Mouse (Mus musculus) thymus, postnatal 25 days (tissue): Measurements from ENCODE around the gene Hoxb8.

Experiments
- DNase-seq: peaks from one replicate; pipeline ENCODE4 v3.0.0; 2022

Hoxb8 gene

DNA sequence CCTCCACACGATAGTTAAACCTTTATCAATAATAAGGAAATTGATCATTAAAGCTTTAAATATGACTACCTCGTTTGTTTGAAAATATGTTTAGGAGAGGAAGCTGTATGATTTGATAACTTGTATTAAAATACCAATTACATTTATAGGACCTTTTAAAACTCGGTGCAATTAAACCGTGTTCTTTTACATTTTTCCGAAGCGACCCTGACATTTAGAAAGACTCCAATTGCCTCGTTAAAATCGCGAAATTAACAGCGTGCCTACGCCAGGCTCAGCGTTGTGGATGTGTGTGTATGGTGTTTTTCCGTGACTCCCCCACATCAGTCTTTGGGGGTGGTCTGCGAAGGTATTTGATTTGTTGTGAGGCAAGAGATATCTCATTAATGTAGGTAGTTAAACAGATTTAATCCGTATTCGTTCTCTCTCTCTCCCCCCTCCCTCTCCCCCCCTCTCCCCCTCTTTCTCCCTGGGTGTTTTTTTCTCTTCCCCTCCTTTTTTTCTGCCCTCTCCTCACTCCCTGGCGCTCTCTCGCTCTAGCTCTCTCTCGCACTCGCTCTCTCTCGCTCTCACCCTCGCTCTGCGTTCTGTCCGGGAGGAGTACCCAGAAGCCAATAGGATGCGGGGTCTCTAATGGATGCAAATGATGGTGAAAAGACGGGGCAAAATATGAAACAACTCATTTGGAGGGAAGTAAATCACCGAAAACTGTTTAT is at the start of gene Hoxb8:
Gene Hoxb8 (plus strand): TSS at position 51 of the 716 bp plus-strand sequence.
- DNase-seq = no peak

DNA sequence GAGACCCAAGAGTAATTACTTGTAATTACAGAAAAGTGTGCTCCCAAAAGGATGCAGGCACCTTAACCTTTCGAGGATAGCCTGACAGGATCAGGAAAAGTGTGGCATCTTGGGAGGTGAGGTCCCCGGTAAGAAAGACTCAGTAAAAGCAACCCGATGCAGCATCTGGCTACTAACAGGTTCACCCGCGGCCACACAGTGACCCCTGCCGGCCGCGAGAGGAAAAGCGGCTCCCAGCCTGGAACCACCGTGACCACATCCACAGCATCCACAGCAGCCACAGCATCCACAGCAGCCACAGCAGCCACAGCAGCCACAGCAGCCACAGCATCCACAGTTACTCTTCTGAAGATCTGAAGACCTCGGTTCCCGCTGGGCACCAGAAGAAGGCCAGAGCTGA is 46.8 kb upstream of the Hoxb8 start:
- DNase-seq = peak; percentile 35

DNA sequence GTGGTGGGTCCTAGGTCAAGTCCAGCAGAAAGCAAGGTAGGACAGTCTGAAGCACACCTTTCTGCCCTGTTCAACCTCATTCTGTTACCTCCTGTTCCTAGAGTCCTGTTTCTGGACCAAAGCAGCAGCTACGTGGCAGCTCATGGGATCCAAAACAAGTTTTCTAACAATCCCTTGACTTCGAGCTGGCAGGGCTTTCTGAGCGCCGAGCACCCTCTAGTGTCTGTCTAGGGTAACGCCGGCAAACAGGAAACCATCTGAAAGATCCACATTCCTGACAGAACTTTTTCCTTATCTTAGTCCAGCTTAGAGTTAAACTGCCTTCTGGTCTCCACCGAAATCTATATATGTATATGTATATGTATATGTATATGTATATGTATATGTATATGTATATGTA is 41.5 kb upstream of the Hoxb8 start:
- DNase-seq = peak; percentile 28

DNA sequence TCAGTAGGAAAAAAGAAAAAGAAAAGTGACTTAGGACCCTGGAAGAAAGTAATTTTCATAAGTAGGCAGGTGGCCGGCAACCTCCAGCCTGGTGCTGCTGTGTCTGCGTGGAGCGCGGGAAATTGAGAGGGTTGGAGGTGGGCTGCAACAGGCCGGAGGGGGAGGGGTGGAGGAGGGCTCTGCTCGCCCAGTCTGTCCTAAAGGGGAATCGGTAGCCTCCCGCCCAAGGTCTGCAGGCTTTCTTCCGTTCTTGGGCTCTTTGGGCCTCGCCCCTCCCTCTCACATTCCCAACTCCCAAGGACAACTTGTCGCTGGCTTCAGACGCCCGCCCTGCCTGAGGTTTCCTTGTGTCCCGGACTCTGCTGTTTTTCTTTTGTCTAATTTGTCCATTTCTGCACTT is 30.8 kb upstream of the Hoxb8 start:
- no peak for DNase-seq

DNA sequence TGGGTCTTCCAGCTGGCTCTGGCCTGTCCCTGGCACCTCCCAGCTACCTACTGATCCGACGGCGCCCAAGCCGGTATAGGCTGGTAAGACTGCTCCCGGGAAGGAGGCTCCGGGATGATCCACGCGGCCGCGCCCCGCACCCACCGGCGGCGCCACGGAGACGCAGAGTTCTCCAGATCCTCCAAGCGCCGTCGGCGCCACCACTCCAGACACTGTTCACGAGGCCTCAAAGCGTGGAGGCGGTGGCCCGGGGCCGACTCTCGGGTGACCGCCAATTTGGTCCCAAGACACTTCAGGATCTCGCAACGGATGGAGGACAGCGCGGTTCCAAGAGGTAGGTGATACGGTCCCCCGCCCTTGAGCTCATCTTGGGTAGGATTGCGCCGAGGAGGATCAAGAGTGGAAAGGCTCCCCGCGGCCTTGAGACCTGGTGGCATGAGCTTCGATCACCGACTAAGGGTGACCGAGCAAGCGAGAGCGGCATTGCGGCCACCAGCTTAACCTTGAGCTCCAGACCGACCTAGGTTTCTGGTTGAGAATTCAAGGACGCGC is 30.1 kb upstream of the Hoxb8 start:
- DNase-seq = no peak

DNA sequence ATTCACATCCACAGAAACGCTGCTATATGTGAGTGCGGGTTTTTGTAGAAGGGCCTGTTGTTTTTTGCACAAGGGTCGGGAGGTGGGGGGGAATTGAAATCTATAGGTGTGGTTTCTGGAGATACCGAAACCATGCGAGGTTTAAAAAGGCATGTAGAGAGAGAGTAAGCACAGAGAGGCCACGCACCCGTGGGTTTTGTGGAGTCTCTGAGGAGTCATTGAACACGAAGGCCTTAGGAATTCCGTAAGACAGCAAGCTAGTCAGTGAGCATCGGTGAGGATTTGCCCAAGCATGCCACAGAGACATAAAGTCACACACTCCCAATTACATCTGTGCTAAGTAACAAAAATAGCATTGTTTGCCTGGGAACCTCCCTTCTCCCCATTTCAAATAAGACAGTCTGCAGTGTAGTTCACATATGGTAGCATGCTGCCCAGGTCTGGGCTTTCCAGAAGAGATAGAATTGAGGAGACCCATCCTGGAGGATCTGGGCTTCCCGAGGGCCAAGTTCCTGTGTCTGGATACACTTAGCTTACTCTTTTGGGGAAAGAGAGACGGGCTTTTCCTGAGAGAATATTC is 29.1 kb upstream of the Hoxb8 start:
- no peak for DNase-seq

DNA sequence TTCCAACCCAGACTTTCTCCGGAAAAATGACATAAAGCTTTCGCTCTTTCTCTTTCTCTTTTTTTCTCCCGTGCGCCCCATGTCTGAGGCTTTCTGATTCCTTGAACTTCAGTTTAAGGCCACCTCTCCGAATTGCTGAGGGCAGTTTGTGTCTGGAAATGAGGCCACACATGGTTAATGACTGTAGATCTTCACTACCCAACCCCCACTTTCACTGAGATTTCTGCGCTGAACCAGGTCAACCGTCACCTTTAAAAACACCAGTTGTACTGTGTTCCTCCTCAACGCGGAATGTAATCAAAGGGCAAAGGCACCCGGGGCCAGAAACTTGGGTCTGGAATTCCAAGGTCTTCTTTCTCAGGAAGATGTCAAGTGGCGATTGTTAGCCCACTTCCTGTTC is 27.5 kb upstream of the Hoxb8 start:
- no peak for DNase-seq

DNA sequence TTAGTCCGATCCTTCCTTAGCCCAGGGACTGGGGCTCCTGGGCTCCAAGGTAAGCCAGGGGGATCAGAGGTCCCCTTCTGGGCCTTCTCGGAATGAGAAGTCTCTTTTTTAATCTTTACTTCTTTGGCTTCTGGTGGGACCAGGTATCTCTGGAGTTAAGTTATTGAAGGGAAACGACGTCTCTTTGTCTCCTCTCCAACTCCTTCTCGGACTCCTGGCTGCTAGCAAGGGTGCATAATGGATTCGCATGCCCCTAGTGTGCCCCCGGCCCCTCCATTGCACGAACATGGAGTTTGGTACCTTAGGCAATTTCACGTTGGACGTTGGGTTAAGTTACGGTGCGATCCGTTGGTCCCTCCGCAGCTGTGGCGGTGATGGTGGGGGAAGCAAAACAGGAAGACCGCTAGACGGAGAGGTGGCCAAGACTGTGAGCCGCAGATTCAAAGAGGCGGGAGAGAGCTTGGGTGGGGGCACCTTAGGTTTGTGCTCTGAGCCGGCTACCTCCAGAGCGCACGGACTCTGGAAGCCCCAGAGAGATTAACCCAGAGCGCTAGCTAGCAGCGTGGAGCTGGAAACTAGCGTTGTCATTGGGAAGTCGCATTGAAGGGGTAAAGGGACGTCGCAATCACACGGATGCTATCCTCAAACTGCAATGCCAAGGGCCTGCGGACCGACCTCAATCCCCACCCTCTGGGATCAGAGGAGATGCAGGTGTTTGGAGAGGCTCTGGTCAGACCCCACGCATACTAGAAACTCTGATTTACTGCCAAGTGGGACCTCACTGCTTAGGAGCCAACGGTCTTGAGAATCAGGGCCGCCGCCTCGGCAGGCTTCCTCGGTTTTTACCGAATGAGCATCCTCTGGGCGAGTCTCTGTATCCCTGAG is 26.4 kb upstream of the Hoxb8 start:
- no peak for DNase-seq

DNA sequence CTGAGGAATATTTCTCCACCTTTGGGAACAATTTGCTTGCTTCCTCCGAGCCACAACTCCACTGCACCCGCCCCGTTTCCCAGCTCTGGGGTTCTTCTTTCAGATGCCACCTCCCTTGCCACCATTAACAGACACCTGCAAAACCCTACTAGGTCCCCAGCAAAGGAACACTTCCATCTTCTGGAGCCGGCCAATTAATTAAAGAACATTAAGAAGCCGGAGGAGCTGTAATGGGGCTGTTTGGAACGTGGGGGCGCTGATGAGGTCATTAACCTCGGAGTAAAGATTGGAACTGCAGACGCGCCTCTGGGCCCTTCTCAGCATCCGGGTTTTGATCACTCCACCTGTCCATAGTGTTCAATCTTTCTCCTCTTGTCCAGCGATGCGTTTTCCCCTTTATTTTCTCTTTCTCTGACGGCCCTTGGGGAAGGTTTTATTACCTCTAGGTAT is 25.7 kb upstream of the Hoxb8 start:
- DNase-seq = no peak

DNA sequence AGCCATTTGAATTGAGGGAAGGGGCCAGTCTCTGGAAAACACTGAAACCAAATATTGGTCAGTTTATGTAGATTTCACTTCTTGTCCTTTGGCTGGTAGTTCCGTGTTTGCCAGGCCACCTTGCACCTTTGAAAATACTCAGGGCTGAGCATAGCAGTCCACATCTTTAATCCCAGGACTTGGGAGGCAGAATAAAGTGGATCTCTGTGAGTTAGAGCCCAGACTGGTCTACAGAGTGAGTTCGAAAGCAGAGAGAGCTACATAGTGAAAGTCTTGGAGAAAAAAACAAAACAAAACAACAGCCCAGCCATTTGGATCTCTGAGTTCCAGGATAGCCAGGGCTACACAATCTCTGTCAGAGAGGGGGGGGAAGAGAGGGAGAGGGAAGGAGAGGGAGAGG is 24.6 kb upstream of the Hoxb8 start:
- DNase-seq = no peak

DNA sequence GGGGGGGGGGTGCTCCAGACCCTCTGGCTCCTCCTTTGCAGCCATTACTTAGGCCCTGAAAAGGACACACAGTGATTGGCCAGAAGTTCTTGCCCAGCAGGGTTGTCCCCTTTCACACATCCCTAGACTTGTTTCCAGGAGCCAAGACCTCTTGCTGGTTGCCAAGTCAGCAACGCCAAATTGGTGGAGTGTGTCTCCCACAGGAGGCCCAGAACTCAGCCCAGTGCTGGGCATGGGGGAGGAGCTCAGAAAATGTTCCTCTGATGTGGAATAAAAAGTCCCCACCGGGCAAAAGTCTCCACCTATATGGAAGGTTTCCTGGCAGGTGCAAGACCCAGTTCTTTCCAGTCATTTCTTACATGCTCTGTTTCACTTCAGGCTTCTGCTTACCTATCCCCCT is 22.7 kb upstream of the Hoxb8 start:
- no peak for DNase-seq

DNA sequence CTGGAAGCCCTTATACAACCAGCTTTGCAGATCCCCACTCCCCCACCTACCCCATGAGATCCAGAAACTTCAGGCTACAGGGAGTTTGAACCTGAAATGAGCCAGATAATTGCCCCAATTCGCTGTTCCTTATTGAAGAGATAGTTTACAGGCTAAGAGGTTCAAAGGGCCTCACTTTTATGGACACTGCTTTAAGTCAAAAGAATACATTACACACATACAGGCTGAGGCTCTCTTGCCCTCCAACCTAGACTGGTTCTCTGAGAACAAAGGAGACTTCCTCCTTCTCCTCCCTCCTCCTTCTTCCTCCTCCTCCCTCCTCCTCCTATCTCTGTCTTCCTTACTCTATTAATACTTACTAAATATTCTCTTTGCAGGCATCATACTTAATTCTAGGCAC is 22.2 kb upstream of the Hoxb8 start:
- DNase-seq = no peak

DNA sequence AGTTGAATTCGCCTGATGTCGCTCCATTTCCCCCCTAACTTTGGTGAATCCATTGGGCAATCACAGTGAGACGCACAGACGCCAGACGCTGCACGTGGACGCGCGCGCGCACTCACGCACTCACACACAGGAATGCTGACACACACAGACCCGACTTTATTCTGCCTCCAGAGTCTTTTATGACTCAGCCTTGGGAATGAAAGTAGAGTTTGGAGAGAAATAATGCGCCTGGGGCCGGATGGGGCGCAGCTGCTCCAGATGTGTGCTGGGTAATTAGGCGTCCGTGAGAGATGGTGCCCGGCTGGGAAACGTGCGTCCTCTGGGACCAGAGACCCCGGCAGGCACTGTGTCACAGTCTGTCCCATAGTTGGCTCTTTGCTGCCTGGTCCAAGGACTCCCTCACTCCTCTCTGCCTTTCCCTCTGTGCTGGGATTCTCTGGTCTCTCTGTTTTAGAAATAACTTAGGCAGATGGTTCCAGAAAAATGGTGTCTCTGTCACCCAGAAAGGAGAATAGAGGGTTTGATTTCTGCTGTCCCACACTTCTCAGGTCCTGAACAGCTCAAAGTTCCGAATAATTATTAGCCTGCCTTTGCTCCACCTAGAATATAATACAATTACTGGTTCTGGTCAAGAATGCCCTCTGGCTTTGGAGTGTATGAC is 21.3 kb upstream of the Hoxb8 start:
- DNase-seq = no peak

DNA sequence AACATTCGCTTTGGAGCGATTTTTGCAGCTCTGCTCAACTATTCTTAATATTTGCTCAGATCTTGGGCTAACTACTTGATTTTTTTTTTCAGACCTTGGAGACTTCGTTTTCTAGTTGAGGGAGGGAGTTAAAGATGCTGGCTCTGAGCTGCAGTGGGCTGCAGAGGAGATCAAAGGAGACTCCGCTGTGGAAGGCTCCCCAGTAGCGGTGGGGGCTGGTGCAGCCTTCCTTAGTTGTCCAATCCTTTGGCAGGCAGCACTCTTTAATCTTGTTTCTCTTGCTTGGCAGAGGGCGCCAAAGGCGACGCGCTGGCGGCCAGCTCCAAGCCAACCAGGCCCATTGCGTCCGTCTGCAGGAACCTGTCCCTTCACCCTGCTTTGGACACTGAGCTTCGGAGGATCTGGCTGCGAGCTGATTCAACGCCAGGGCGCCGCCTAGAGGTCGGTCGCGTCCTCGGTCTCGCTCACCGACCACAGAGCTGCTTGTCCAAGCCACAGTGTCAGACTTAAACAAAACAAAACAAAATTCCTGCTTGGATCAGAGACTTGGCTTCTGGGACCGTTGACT is 20.3 kb upstream of the Hoxb8 start:
- DNase-seq = peak; percentile 62

DNA sequence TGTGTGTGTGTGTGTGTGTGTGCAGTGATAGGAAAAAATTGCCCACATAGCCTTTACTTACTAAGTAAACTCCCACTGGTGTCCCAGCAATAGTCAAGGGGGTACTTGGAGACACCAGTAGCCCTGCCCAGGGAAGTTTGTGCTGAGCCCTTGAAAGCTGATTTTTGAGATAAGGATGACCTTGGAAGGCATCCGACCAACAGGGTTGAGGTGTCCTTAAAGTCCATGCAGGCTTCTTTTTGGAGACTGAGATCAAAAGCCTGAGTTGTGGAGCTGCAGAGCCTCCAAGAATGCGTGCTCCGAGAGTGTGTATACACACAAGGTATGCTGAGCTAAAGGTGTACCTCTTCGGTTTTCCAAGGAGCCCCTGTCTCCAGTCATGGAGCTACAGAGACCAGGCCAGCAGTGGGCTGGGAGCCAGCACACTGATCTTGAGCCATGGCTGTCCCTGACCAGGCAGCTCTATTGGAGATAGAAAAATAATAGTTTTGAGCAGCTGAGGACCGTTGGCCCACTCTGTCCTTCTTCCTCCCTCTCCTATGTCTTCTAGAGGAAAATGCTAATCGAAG is 19.4 kb upstream of the Hoxb8 start:
- no peak for DNase-seq

DNA sequence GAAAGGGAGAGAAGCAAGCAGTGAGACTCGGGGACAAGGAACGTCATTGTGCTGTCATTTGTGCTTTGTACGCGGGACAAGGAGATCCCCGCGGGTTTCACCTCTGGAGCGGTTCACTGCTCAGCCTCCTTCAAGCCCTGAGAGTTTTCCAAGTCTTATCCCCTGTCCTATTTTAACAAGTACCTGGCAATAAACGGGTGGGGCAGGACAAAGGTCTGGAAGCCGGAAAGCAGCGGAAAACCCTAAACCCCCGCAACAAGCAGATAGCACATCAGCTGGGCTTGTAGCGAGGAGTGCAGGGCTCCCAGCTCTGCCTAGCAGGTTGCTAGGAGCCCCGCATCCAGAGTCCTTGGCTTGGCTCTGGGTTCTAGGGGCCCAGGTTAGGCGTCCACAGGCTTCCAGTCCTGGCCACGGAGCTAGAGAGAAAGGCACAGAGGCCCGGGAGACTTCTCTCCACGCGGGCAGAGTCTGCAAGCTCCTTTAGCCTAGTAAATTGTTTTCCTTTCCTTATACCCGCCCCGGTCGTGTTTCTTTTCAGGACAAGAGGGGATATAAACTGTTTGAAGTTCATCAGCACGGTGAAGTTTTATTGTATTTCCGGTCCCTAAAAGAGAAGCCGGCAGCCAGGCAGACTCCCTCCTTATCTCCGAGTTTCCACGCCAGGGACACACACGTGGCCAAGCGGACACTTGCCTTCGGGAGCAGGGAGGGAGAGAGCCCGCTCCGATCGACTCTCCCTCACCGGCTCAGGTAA is 17.9 kb upstream of the Hoxb8 start:
- DNase-seq = no peak

DNA sequence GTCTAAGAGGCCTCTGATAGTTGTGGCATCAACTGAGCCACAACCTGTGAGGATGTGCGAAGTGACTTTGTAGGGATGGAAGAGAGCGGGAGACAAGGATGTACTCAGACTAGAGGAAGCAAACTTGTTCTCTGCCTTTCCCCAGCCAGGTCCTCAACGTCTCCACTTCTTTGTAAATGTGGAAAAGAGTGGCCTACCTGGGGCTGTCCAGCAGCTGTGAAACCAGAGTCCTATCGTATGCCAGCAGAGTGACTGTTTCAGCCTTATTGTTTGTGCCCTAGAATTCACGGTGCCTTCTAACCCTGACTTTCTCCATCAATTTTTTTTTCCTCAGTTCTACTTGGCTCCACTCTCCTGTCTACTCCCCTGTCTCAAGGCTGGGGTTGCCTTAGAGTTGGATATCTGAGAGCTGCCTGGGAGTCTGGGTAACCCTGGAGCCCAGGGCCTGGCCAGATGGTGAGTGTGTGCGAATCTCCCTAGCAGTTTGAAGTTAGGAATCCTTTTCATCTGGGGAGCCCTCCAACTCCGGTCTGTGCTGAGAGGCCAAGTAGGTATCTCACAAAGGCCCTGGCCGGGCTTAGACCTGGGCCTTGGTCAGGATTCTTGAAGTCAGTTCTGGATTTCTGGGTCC is 17.2 kb upstream of the Hoxb8 start:
- no peak for DNase-seq

DNA sequence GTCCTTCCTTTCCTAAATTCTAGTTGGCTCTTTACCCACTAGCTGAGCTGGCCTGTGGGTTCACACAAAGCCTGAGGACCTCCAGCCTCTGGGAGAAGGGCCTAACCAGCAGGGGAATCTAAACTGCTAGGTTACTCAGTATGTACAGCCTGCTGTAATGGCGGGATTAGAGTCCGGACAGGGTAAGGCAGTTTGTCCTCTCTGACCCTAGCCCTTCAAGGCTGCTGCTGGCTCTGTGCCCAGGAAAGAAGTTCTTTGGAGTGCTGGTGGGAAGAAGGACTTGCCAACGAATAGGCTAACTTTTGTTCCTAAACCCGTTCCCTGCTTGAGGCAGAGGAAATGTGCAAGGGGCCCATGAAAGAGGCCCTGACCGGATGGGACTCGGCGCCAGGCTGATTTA is 15.8 kb upstream of the Hoxb8 start:
- no peak for DNase-seq

DNA sequence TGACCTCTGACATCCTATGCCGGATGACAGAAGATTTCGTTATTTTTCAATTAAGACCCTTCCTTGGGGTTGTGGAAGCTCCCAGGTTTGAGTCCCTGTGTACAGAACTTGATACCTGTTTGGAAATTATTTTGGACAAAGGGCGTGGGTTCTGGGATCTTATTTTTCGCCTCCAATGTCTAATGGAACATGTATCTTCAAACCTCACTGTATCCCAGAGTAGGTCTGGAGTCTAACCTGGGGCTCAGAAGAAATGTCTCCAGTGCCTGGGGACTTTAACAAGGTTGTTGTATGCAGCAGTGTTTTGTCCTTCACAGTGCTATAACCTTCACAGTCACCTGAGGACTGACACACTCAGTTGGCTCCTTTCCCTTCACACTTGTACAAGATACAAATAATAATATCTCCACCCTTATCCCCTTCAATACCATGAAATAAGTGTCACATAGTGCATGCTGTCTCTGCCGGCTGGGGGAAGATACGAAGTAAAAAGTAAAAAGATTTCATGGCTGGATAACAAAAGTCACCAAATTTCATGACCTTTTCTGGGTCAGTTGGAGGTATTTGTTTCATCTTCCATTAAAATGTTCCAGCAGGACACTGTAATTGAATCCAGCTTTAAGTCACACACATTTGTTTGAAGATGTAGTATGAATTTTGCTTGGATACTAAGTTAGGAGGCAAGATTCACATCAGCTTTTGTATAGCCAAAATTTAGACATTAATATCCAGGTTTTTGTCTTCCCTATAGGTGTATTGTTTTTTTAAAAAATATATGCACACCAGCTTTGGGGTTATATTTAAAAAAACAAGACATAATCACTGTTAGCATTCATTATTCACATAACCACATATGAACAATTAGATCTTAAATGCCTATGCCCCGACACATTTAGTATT is 14.4 kb upstream of the Hoxb8 start:
- no peak for DNase-seq
